Comparison of ENCODE assay signal across 17 mouse cellular contexts in the genomic region with DNA sequence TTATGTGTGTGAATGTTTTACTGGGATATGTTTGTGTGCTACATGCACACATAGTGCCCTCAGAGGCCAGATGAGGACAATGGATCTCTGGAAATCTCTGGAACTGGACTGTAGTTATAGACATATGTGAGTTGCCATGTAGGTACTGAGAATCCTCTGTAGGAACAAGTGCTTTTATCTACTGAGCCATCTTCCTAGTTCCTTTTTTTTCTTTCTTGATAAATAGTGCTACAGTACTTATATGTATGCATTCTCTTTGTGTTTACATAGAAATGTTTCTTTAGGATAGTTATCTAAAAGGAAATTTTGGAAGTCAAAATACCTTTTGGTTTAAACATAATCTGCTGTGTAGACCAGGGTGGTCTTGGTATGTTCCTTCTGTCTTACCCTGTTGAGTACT. TPM values are rescaled to one million over a fixed set of nuclear protein-coding genes. Genes with fewer than 3 reads are reported as not detected.
"Had no signal": no experiment of that assay in that cellular context is flagged by ENCODE, and none has a peak within 500 bp of the region (broad histone marks: within the 10 kb centered on the region; RNA-seq: fewer than 3 reads in every experiment).

No protein-coding gene starts in this region.

- H3K27me3 ChIP-seq: neural tube, embryonic 13.5 days; neural tube, embryonic 15.5 days; stomach, embryonic 15.5 days had no signal

- H3K36me3 ChIP-seq: neural tube, embryonic 13.5 days; neural tube, embryonic 15.5 days; stomach, embryonic 15.5 days had no signal

- H3K9me3 ChIP-seq: neural tube, embryonic 13.5 days; neural tube, embryonic 15.5 days; stomach, embryonic 15.5 days had no signal

- H3K9ac ChIP-seq: neural tube, embryonic 13.5 days; neural tube, embryonic 15.5 days; stomach, embryonic 15.5 days had no signal

- H3K4me3 ChIP-seq: neural tube, embryonic 13.5 days; neural tube, embryonic 15.5 days; stomach, embryonic 15.5 days had no signal

- H3K27ac ChIP-seq: neural tube, embryonic 13.5 days; neural tube, embryonic 15.5 days; stomach, embryonic 15.5 days; stomach, postnatal 0 days had no signal

- DNase-seq: retina, postnatal 1 day; right cerebral cortex, adult 18-20 months; right cerebral cortex, postnatal 14 days; right cerebral cortex, postnatal 25 days; right cerebral cortex, postnatal 4 days; spleen, adult 18-20 months; thymus, adult 18-20 months; thymus, adult 2 months; thymus, postnatal 14 days; thymus, postnatal 25 days; thymus, postnatal 36 days; thymus, postnatal 4 days had no signal

- H3K4me1 ChIP-seq: stomach, embryonic 15.5 days had no signal

RNA-seq across cellular contexts. Expression of a gene that starts 44.8 kb away (rescaled TPM):
- total RNA-seq: neutrophil, adult 5-6 weeks had no signal
